8 mouse cellular contexts compared by ENCODE assay signal in genomic region chr4:45771619-45772018, GRCm38 (mm10). TPM values are rescaled to one million over a fixed set of nuclear protein-coding genes. Genes with fewer than 3 reads are reported as not detected.
A peak's percentile ranks its signal among the peaks of the same experiment; 100 is the strongest.
DNase-seq lines count a peak whose midpoint lies in the region; ATAC-seq and TF ChIP-seq lines count a peak whose summit lies in the region.

No protein-coding gene starts in this region.

- no peaks in the 10 kb centered on the region for H3K36me3 ChIP-seq in hindbrain, embryonic 14.5 days (replicated peaks; ENCODE audit: control insufficient read depth, insufficient read depth)
- H3K36me3 ChIP-seq in limb, embryonic 14.5 days (ENCODE audit: control insufficient read depth, insufficient read depth, low read length): no peaks in the 10 kb centered on the region
- H3K36me3 ChIP-seq in neural tube, embryonic 13.5 days: no peaks in the 10 kb centered on the region

- H3K4me1 ChIP-seq in hindbrain, embryonic 14.5 days (replicated peaks; ENCODE audit: control insufficient read depth, insufficient read depth, low read length): peaks cover 36% of the 10 kb centered on the region
- no peaks in the 10 kb centered on the region for H3K4me1 ChIP-seq in limb, embryonic 14.5 days (ENCODE audit: control insufficient read depth, insufficient read depth, low read length)
- peaks cover 35% of the 10 kb centered on the region for H3K4me1 ChIP-seq in neural tube, embryonic 13.5 days (replicated peaks)

- intact Hi-C loops in left cerebral cortex, adult 2 months (cut with DNase I): loop anchor here (1.0 to 5.0 kb wide), 2 partner anchors 239 to 353 kb away; partner anchors contain the start of gene Shb

- peak; percentile 42 to 54 for DNase-seq in left cerebral cortex, adult 2 months (ENCODE audit: extremely low spot score in 1 of 2, low spot score in 2 of 2)
- no peak for DNase-seq in left cerebral cortex, adult 11 months (ENCODE audit: low spot score)
- DNase-seq in adrenal gland, adult 2 months: peak; percentile 55
- peak; percentile 55 for DNase-seq in embryo, embryonic 11.5 days (ENCODE audit: low read depth, low spot score)
- peak; percentile 88 for DNase-seq in hindbrain, embryonic 14.5 days (ENCODE audit: low spot score)
- peak; percentile 67 for DNase-seq in limb, embryonic 14.5 days (ENCODE audit: low spot score)

- no peak for TF ChIP-seq POLR2A in limb, embryonic 14.5 days (IDR thresholded peaks at IDR 0.05; ENCODE audit: borderline replicate concordance, extremely low read depth, insufficient read depth, insufficient read length)

- 0 out of 2 replicates have a peak, but pooled peaks cover 4% of the 10 kb centered on the region for H3K27me3 ChIP-seq in hindbrain, embryonic 14.5 days (ENCODE audit: control insufficient read depth, insufficient read depth, low read length)
- H3K27me3 ChIP-seq in limb, embryonic 14.5 days (ENCODE audit: control insufficient read depth, insufficient read depth, low read length): peaks cover 3% of the 10 kb centered on the region; the same call in 1 of the 2 replicates
- peaks cover 17% of the 10 kb centered on the region for H3K27me3 ChIP-seq in neural tube, embryonic 13.5 days

- 1% methylated on average over 5 of the region's 5 CpGs for WGBS in hindbrain, embryonic 14.5 days
- WGBS in limb, embryonic 14.5 days: 5% methylated on average over 5 of the region's 5 CpGs
- WGBS in neural tube, embryonic 13.5 days: 4% methylated on average over 5 of the region's 5 CpGs

- no peak overlapping the region for H3K4me2 ChIP-seq in hindbrain, embryonic 14.5 days (replicated peaks)
- H3K4me2 ChIP-seq in limb, embryonic 14.5 days (replicated peaks; ENCODE audit: low read depth, low read length, severe bottlenecking): no peak overlapping the region
- H3K4me2 ChIP-seq in neural tube, embryonic 13.5 days: no peak overlapping the region

- no peak overlapping the region for H3K4me3 ChIP-seq in left cerebral cortex, adult 2 months
- H3K4me3 ChIP-seq in hindbrain, embryonic 14.5 days (replicated peaks; ENCODE audit: low read length): no peak overlapping the region
- no peak overlapping the region for H3K4me3 ChIP-seq in limb, embryonic 14.5 days (replicated peaks; ENCODE audit: low read length)
- H3K4me3 ChIP-seq in neural tube, embryonic 13.5 days: no peak overlapping the region

- peak; percentile 71 for TF ChIP-seq CTCF in left cerebral cortex, adult 2 months (IDR thresholded peaks at IDR 0.05)

- H3K9me3 ChIP-seq in hindbrain, embryonic 14.5 days (ENCODE audit: control insufficient read depth, low read length): no peaks in the 10 kb centered on the region
- no peaks in the 10 kb centered on the region for H3K9me3 ChIP-seq in limb, embryonic 14.5 days (ENCODE audit: control insufficient read depth, low read length)
- no peaks in the 10 kb centered on the region for H3K9me3 ChIP-seq in neural tube, embryonic 13.5 days

- peak; percentile 57; the same call in 1 of the 2 replicates for ATAC-seq in hindbrain, embryonic 14.5 days (ENCODE audit: low FRiP score)
- ATAC-seq in limb, embryonic 14.5 days (ENCODE audit: low FRiP score, low read depth): 0 out of 2 replicates have a peak, but pooled peaks have one; percentile 24
- peak; percentile 67; the same call in 1 of the 2 replicates for ATAC-seq in neural tube, embryonic 13.5 days (ENCODE audit: low read depth)
- ATAC-seq in inflammation-experienced regulatory T-cells, adult 6 months: no peak

- H3K9ac ChIP-seq in hindbrain, embryonic 14.5 days: peak overlapping the region; percentile 16; the same call in 1 of the 2 replicates
- no peak overlapping the region for H3K9ac ChIP-seq in limb, embryonic 14.5 days (ENCODE audit: low read depth, low read length, severe bottlenecking)
- H3K9ac ChIP-seq in neural tube, embryonic 13.5 days: peak overlapping the region; percentile 53

- H3K27ac ChIP-seq in left cerebral cortex, adult 2 months: no peak overlapping the region
- H3K27ac ChIP-seq in hindbrain, embryonic 14.5 days: 0 out of 2 replicates have a peak overlapping the region, but pooled peaks have one; percentile 62
- H3K27ac ChIP-seq in limb, embryonic 14.5 days (replicated peaks; ENCODE audit: low read depth, low read length): no peak overlapping the region
- no peak overlapping the region for H3K27ac ChIP-seq in neural tube, embryonic 13.5 days (replicated peaks)

RNA-seq across cellular contexts. Expression of gene Aldh1b1, which starts 27.2 kb away (rescaled TPM):
- 1 to 10 TPM; 4.9 to 5.2 TPM for total RNA-seq in left cerebral cortex, adult 2 months (2021)
- total RNA-seq in adrenal gland, adult 2 months (2021): 10 to 100 TPM; 27.3 to 31.5 TPM
- 30.6 and 31.8 TPM in 2 replicates for polyA plus RNA-seq in adrenal gland, adult 2 months (2012; rRNA removed)
- 9.6 and 10.8 TPM in 2 replicates for polyA plus RNA-seq in hindbrain, embryonic 14.5 days (2014; fragmentation: Nextera tagmentation; extraction: Ambion mirVana)
- 1.3 and 3.1 TPM in 2 replicates for polyA plus RNA-seq in limb, embryonic 14.5 days (2012; rRNA removed)
- polyA plus RNA-seq in limb, embryonic 14.5 days (2014; fragmentation: Nextera tagmentation; extraction: Ambion mirVana): 0.83 and 1.0 TPM in 2 replicates
- polyA plus RNA-seq in neural tube, embryonic 13.5 days (2015; fragmentation: Nextera tagmentation; extraction: Ambion mirVana): 14.8 and 16.5 TPM in 2 replicates
- polyA plus RNA-seq in inflammation-experienced regulatory T-cells, adult 6 months (2017; shearing (Covaris generic)): 1 to 10 TPM; 6.4 to 8.2 (median 6.5) TPM

RNA-seq across cellular contexts. Expression of gene Igfbpl1, which starts 55.1 kb away (rescaled TPM):
- total RNA-seq in left cerebral cortex, adult 2 months (2021): under 1 TPM; 0.18 to 0.89 TPM
- total RNA-seq in adrenal gland, adult 2 months (2021): not detected
- polyA plus RNA-seq in adrenal gland, adult 2 months (2012; rRNA removed): not detected in 2 replicates
- 53.9 and 60.9 TPM in 2 replicates for polyA plus RNA-seq in hindbrain, embryonic 14.5 days (2014; fragmentation: Nextera tagmentation; extraction: Ambion mirVana)
- polyA plus RNA-seq in limb, embryonic 14.5 days (2012; rRNA removed): 0.87 and 1.6 TPM in 2 replicates
- 0.08 TPM in 1 of 2 replicates, not detected in the other for polyA plus RNA-seq in limb, embryonic 14.5 days (2014; fragmentation: Nextera tagmentation; extraction: Ambion mirVana)
- 62.8 and 63.8 TPM in 2 replicates for polyA plus RNA-seq in neural tube, embryonic 13.5 days (2015; fragmentation: Nextera tagmentation; extraction: Ambion mirVana)
- polyA plus RNA-seq in inflammation-experienced regulatory T-cells, adult 6 months (2017; shearing (Covaris generic)): not detected

Comparison
In these comparisons a context has a peak if more than half of its experiments do, and no peak if none do; other contexts are left out.
1. RNA of gene Igfbpl1, which starts 55.1 kb away (polyA plus RNA-seq): 62.8 to 63.8 TPM in neural tube, embryonic 13.5 days and 53.9 to 60.9 TPM in hindbrain, embryonic 14.5 days; 0.08 to 1.6 TPM in limb, embryonic 14.5 days, not detected in adrenal gland, adult 2 months and not detected in inflammation-experienced regulatory T-cells, adult 6 months; every median in the first group is over 10 times any median in the second.